Mouse (Mus musculus): ENCODE measurements around the gene Zbtb16.

GRCm38 (mm10) chr9:48673213-48673612 is 162.8 kb downstream of the Zbtb16 start:
- TF ChIP-seq CTCF (IDR thresholded peaks at IDR 0.05) (no peak), POLR2A (IDR thresholded peaks at IDR 0.05; ENCODE audit: insufficient read depth, low read depth, low read length) (no peak), EP300 (IDR thresholded peaks at IDR 0.05; ENCODE audit: insufficient read depth, low read depth, low read length) (no peak)
